Mouse (Mus musculus) limb, embryonic 12.5 days (tissue): Measurements from ENCODE around the gene Rem1. TPM values are rescaled to one million over a fixed set of nuclear protein-coding genes. Genes with fewer than 3 reads are reported as not detected.
A peak's percentile ranks its signal among the peaks of the same experiment; 100 is the strongest.

ENCODE experiments used
- ATAC-seq: fragments of 200-750 bp; cut with Nextera tagmentation; 2 replicates; pipeline ENCODE4 v1.8.0; 2017; ENCODE audit warnings: low read depth, moderate TSS enrichment; ENCODE audit not compliant: insufficient number of reproducible peaks, insufficient read depth, low FRiP score, low TSS enrichment
- H3K27ac ChIP-seq: fragments of 300-500 bp; sonication (generic); 2 replicates; pipeline ENCODE4 v1.5.1; 2016; ENCODE audit warnings: mild to moderate bottlenecking, moderate library complexity
- H3K27me3 ChIP-seq: fragments of 300-500 bp; sonication (generic); 2 replicates; pipeline ENCODE4 v1.6.1; 2016; ENCODE audit warnings: mild to moderate bottlenecking, moderate library complexity
- H3K36me3 ChIP-seq: fragments of 300-500 bp; sonication (generic); 2 replicates; pipeline ENCODE4 v1.6.1; 2016; ENCODE audit warnings: mild to moderate bottlenecking, moderate library complexity
- H3K4me1 ChIP-seq: fragments of 300-500 bp; sonication (generic); replicated peaks from 2 replicates; pipeline ENCODE4 v1.6.1; 2016
- H3K4me2 ChIP-seq: fragments of 300-500 bp; sonication (generic); 2 replicates; pipeline ENCODE4 v1.6.1; 2016; ENCODE audit warnings: mild to moderate bottlenecking, moderate library complexity
- H3K4me3 ChIP-seq: fragments of 300-500 bp; sonication (generic); replicated peaks from 2 replicates; pipeline ENCODE4 v1.5.1; 2016; ENCODE audit warnings: mild to moderate bottlenecking
- H3K9ac ChIP-seq: fragments of 300-500 bp; sonication (generic); replicated peaks from 2 replicates; pipeline ENCODE4 v1.6.1; 2016; ENCODE audit warnings: mild to moderate bottlenecking, moderate library complexity
- H3K9me3 ChIP-seq: fragments of 300-500 bp; sonication (generic); 2 replicates; pipeline ENCODE4 v1.6.1; 2016; ENCODE audit warnings: mild to moderate bottlenecking, moderate library complexity
- WGBS: fragments of 180-500 bp; shearing (Covaris S2); methylation state at CpG from one replicate; pipeline ENCODE4 v1.1.7; 2016; 5-methylcytosine and 5-hydroxymethylcytosine counted together
- polyA plus RNA-seq: library from polyadenylated mRNA; unstranded; fragments of >200 nt; fragmentation: Nextera tagmentation; extraction: Ambion mirVana; gene quantifications from 2 replicates; pipeline ENCODE4 v1.2.1, GENCODE M21; 2016

Gene Rem1
- polyA plus RNA-seq, 1 experiment from 2014 or later: 1.1 TPM

GRCm38 (mm10) chr2:152629904-152630303 lies 3.2 kb downstream of the Rem1 start:
- H3K9me3 ChIP-seq: no peaks in the 10 kb centered on the region
- no peaks in the 10 kb centered on the region for H3K36me3 ChIP-seq
- no peak overlapping the region for H3K4me3 ChIP-seq
- 89% methylated on average over 6 of the region's 6 CpGs for WGBS
- no peak for ATAC-seq
- H3K4me2 ChIP-seq: no peak overlapping the region
- peaks cover 28% of the 10 kb centered on the region for H3K4me1 ChIP-seq
- no peak overlapping the region for H3K9ac ChIP-seq
- H3K27ac ChIP-seq: no peak overlapping the region
- peaks cover 72% of the 10 kb centered on the region for H3K27me3 ChIP-seq

DNA sequence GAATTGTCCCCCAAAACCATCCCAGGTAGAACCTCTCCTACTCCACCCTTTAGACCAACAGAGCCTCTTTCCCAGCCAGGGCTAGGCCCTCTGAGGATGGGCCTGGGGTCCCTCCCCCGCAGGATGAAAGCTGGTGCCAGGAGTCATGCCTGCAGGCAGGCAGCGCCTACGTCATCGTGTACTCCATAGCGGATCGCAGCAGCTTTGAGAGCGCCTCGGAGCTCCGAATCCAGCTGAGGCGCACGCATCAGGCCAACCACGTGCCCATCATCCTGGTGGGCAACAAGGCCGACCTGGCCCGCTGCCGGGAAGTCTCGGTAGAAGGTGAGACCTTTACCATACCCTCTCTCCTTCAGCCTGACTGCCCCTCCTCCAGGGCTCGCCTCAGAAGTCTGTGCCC lies 6.6 kb downstream of the Rem1 start:
- Histone ChIP-seq H3K9me3 (no peaks in the 10 kb centered on the region), H3K27ac (no peak overlapping the region), H3K4me3 (no peak overlapping the region), H3K36me3 (no peaks in the 10 kb centered on the region), H3K4me1 (peaks cover 11% of the 10 kb centered on the region; the same call in 1 of the 2 replicates), H3K9ac (no peak overlapping the region), H3K4me2 (peak overlapping the region; percentile 31), H3K27me3 (peaks cover 37% of the 10 kb centered on the region)
- 38% methylated on average over 17 of the region's 17 CpGs for WGBS
- no peak for ATAC-seq

DNA sequence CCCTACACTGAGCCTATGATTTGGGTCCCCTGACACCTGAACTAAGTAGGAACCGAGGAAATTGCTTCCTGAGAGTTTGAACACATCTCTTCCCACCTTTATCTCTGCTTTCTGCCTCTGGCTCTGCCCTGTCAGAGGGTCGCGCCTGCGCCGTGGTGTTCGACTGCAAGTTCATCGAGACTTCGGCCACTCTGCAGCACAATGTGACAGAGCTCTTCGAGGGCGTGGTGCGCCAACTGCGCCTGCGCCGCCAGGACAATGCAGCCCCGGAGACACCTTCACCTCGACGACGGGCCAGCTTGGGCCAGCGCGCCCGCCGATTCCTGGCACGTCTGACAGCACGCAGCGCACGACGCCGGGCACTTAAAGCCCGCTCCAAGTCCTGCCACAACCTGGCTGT lies 7.6 kb downstream of the Rem1 start:
- Histone ChIP-seq H3K4me2 (no peak overlapping the region), H3K9ac (no peak overlapping the region), H3K9me3 (no peaks in the 10 kb centered on the region), H3K4me3 (no peak overlapping the region), H3K27me3 (peaks cover 30% of the 10 kb centered on the region), H3K4me1 (peaks cover 11% of the 10 kb centered on the region; the same call in 1 of the 2 replicates), H3K27ac (no peak overlapping the region), H3K36me3 (no peaks in the 10 kb centered on the region)
- 76% methylated on average over 29 of the region's 29 CpGs for WGBS
- ATAC-seq: no peak

- no peak overlapping the region for H3K27ac ChIP-seq
- WGBS: 73% methylated on average over 23 of the region's 23 CpGs
- no peak for ATAC-seq
Measured at GRCm38 (mm10) chr2:152636246-152637005, 9.7 kb downstream of the Rem1 start.

GRCm38 (mm10) chr2:152637006-152637322 lies 10.2 kb downstream of the Rem1 start:
- peaks cover 23% of the 10 kb centered on the region for H3K27me3 ChIP-seq
- H3K4me1 ChIP-seq: peaks cover 11% of the 10 kb centered on the region; the same call in 1 of the 2 replicates
- 0 out of 2 replicates have a peak overlapping the region, but pooled peaks have one; percentile 8 for H3K9ac ChIP-seq
- H3K4me2 ChIP-seq: no peak overlapping the region
- ATAC-seq: 0 out of 2 replicates have a peak, but pooled peaks have one; percentile 54
- no peaks in the 10 kb centered on the region for H3K36me3 ChIP-seq
- no peaks in the 10 kb centered on the region for H3K9me3 ChIP-seq
- no peak overlapping the region for H3K4me3 ChIP-seq
- WGBS: 85% methylated on average over 6 of the region's 6 CpGs
- no peak overlapping the region for H3K27ac ChIP-seq

More at GRCm38 (mm10) chr2:152636246-152637005, 9.7 kb downstream of the Rem1 start:
- Histone ChIP-seq H3K27me3 (peaks cover 23% of the 10 kb centered on the region), H3K4me1 (peaks cover 11% of the 10 kb centered on the region; the same call in 1 of the 2 replicates), H3K9me3 (no peaks in the 10 kb centered on the region), H3K4me3 (no peak overlapping the region), H3K9ac (0 out of 2 replicates have a peak overlapping the region, but pooled peaks have one; percentile 8), H3K36me3 (no peaks in the 10 kb centered on the region), H3K4me2 (no peak overlapping the region)

DNA sequence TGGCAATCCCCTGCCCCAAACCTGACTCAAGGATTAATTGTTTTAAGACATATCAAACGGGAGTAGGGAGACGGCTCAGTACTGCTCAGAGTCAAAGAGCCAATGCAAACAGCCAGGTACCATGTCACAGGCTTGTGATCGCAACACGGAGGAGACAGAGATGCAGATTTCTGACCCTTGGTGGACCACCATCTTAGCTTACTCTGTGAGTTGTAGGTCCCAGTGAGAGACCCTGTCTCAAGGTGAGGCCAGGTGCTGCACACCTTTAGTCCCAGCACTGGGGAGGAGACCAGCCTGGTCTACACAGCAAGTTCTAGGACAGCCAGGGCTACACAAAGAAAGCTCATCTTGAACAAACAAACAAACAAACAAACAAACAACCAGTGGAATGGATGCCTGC lies 10.6 kb downstream of the Rem1 start:
- Histone ChIP-seq H3K4me3 (no peak overlapping the region), H3K36me3 (no peaks in the 10 kb centered on the region), H3K27ac (no peak overlapping the region), H3K9ac (no peak overlapping the region), H3K9me3 (no peaks in the 10 kb centered on the region), H3K4me1 (peaks cover 6% of the 10 kb centered on the region; the same call in 1 of the 2 replicates), H3K27me3 (peaks cover 19% of the 10 kb centered on the region), H3K4me2 (no peak overlapping the region)
- no peak for ATAC-seq
- WGBS: 81% methylated on average over 4 of the region's 4 CpGs

DNA sequence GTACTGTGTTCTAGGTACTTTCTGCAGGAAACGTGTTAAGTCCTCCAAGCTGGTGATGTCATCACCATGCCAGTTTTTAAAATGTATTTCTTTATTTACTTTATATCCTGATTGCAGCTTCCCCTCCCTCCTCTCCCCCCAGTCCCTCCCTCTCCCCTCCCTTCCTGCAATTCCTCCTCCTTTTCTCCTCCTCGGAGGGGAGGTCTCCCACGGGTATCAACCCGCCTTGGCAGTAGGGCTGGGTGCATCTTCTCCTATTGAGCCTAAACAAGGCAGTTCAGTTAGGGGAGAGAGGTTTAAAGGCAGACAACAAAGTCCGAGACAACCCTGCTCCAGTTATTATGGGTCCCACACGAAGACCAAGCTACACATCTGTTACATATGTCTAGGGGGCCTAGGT lies 12.1 kb downstream of the Rem1 start:
- peaks cover 10% of the 10 kb centered on the region for H3K27me3 ChIP-seq
- H3K4me3 ChIP-seq: no peak overlapping the region
- H3K27ac ChIP-seq: no peak overlapping the region
- H3K4me1 ChIP-seq: no peaks in the 10 kb centered on the region
- H3K36me3 ChIP-seq: no peaks in the 10 kb centered on the region
- H3K9me3 ChIP-seq: no peaks in the 10 kb centered on the region
- H3K9ac ChIP-seq: no peak overlapping the region
- H3K4me2 ChIP-seq: no peak overlapping the region
- no peak for ATAC-seq
- WGBS: 65% methylated on average over 6 of the region's 6 CpGs

- H3K4me3 ChIP-seq: no peak overlapping the region
- ATAC-seq: no peak
- no peaks in the 10 kb centered on the region for H3K4me1 ChIP-seq
- no peaks in the 10 kb centered on the region for H3K36me3 ChIP-seq
- H3K27me3 ChIP-seq: peaks cover 6% of the 10 kb centered on the region
- no peak overlapping the region for H3K9ac ChIP-seq
- no peaks in the 10 kb centered on the region for H3K9me3 ChIP-seq
- 32% methylated on average over 11 of the region's 11 CpGs for WGBS
- H3K4me2 ChIP-seq: no peak overlapping the region
- no peak overlapping the region for H3K27ac ChIP-seq
Measured at GRCm38 (mm10) chr2:152639406-152640113, 12.8 kb downstream of the Rem1 start.

- 73% methylated on average over 10 of the region's 10 CpGs for WGBS
- no peak for ATAC-seq
- Histone ChIP-seq H3K4me1 (no peaks in the 10 kb centered on the region; the same call in 1 of the 2 replicates), H3K9me3 (peaks cover 2% of the 10 kb centered on the region), H3K27me3 (no peaks in the 10 kb centered on the region), H3K36me3 (no peaks in the 10 kb centered on the region), H3K4me2 (no peak overlapping the region), H3K27ac (no peak overlapping the region), H3K4me3 (no peak overlapping the region), H3K9ac (no peak overlapping the region)
Measured at GRCm38 (mm10) chr2:152652901-152653620, 26.3 kb downstream of the Rem1 start.

- Histone ChIP-seq H3K9ac (no peak overlapping the region), H3K4me1 (no peaks in the 10 kb centered on the region; the same call in 1 of the 2 replicates), H3K4me2 (no peak overlapping the region), H3K36me3 (no peaks in the 10 kb centered on the region), H3K4me3 (no peak overlapping the region), H3K9me3 (peaks cover 5% of the 10 kb centered on the region), H3K27ac (no peak overlapping the region), H3K27me3 (no peaks in the 10 kb centered on the region)
- 47% methylated on average over 14 of the region's 14 CpGs for WGBS
- ATAC-seq: no peak
Measured at GRCm38 (mm10) chr2:152653874-152654715, 27.3 kb downstream of the Rem1 start.
